Comparison of ENCODE assay signal across 22 mouse cellular contexts in the genomic region with DNA sequence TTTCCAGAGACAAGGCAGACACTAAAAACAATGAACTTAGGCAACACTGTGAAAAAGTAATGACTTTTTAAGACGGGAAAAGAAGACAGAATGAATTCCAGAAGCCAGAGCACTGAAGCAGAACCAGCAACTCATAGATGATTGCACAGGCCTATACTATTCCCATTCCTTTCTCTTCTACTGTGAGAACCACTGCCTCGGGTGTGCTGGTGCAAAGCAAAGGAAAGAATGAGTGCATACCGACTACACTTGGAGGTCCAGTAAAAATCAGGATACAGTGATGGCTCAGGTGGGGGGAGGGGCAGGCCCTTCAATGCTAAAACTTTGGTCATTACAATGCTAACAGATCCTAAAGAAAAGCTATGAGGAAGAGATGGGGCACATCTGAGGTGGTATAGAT. TPM values are rescaled to one million over a fixed set of nuclear protein-coding genes. Genes with fewer than 3 reads are reported as not detected.
A peak's percentile ranks its signal among the peaks of the same experiment; 100 is the strongest.
DNase-seq lines count a peak whose midpoint lies in the region; ATAC-seq and TF ChIP-seq lines count a peak whose summit lies in the region.
"Had no signal": no experiment of that assay in that cellular context is flagged by ENCODE, and none has a peak within 500 bp of the region (broad histone marks: within the 10 kb centered on the region; RNA-seq: fewer than 3 reads in every experiment).

No protein-coding gene starts in this region.

- CTCF ChIA-PET in Patski (lab: Charles Lee) = no interaction called here

- intact Hi-C loops in left cerebral cortex, adult 2 months (cut with DNase I) = no loop called here

- H3K4me1 ChIP-seq in intestine, embryonic 14.5 days (replicated peaks; ENCODE audit: control insufficient read depth, insufficient read depth, low read length) = peaks cover 8% of the 10 kb centered on the region; the same call in 1 of the 2 replicates
- peaks cover 5% of the 10 kb centered on the region; the same call in 1 of the 2 replicates for H3K4me1 ChIP-seq in intestine, embryonic 16.5 days (ENCODE audit: control insufficient read depth, insufficient read depth, low read length)

- H3K36me3 ChIP-seq in intestine, embryonic 14.5 days (ENCODE audit: control insufficient read depth, insufficient read depth, low read length) = peaks cover 30% of the 10 kb centered on the region
- H3K36me3 ChIP-seq in intestine, embryonic 16.5 days (ENCODE audit: control insufficient read depth, insufficient read depth, low read length) = 0 out of 2 replicates have a peak, but pooled peaks cover 3% of the 10 kb centered on the region

- no peak overlapping the region for H3K9ac ChIP-seq in intestine, embryonic 14.5 days (ENCODE audit: low read length)
- no peak overlapping the region for H3K9ac ChIP-seq in intestine, embryonic 16.5 days (ENCODE audit: low read depth, low read length)
- H3K9ac ChIP-seq: embryonic facial prominence, embryonic 13.5 days; embryonic facial prominence, embryonic 15.5 days; forebrain, embryonic 12.5 days had no signal

- no peak for TF ChIP-seq CTCF in Patski (IDR thresholded peaks at IDR 0.05)
- TF ChIP-seq CTCF in left cerebral cortex, adult 2 months (IDR thresholded peaks at IDR 0.05) = no peak

- POLR2A ChIA-PET in Patski (lab: Charles Lee) = no interaction called here

- DNase-seq in intestine, embryonic 14.5 days (ENCODE audit: low spot score) = peak; percentile 33
- peak; percentile 32 for DNase-seq in Muller cell, postnatal 12 days (ENCODE audit: inconsistent ontology term)
- peak; percentile 10 for DNase-seq in Patski (ENCODE audit: low read depth, low spot score)
- DNase-seq in left cerebral cortex, adult 2 months (ENCODE audit: extremely low spot score in 1 of 2, low spot score in 2 of 2) = no peak
- DNase-seq: adrenal gland, adult 2 months; adrenal gland, postnatal 10 days; adrenal gland, postnatal 25 days; cerebellum, adult 11 months; cerebellum, adult 18-20 months; cerebellum, adult 8-10 months; cerebellum, adult 9-11 months; cerebellum, postnatal 14 days; cerebellum, postnatal 36 days; embryo, embryonic 11 days had no signal

- WGBS in intestine, embryonic 14.5 days = 75% methylated on average over 3 of the region's 3 CpGs
- 89% methylated on average over 3 of the region's 3 CpGs for WGBS in intestine, embryonic 16.5 days

- ATAC-seq in intestine, embryonic 14.5 days (replicated peaks; ENCODE audit: low FRiP score, low TSS enrichment, low read depth) = no peak
- no peak for ATAC-seq in intestine, embryonic 16.5 days
- peak; percentile 88 for ATAC-seq in Patski
- ATAC-seq: forebrain, embryonic 14.5 days; forebrain, embryonic 16.5 days had no signal

- H3K4me3 ChIP-seq in intestine, embryonic 14.5 days (ENCODE audit: low read depth, low read length) = no peak overlapping the region
- H3K4me3 ChIP-seq in intestine, embryonic 16.5 days (ENCODE audit: low read length) = no peak overlapping the region
- H3K4me3 ChIP-seq in left cerebral cortex, adult 2 months = no peak overlapping the region
- H3K4me3 ChIP-seq: embryonic facial prominence, embryonic 13.5 days; embryonic facial prominence, embryonic 15.5 days; erythroblast, embryonic 14.5 days; forebrain, embryonic 10.5 days; forebrain, embryonic 12.5 days had no signal

- in situ Hi-C loops in Patski (cut with MboI; ENCODE audit: low pct_unique_long_range_greater_than_20kb) = no loop called here

- no peak overlapping the region for H3K4me2 ChIP-seq in intestine, embryonic 14.5 days (ENCODE audit: low read length)
- no peak overlapping the region for H3K4me2 ChIP-seq in intestine, embryonic 16.5 days (ENCODE audit: low read depth, low read length)
- H3K4me2 ChIP-seq: embryonic facial prominence, embryonic 13.5 days; embryonic facial prominence, embryonic 15.5 days; forebrain, embryonic 12.5 days had no signal

- H3K27ac ChIP-seq in intestine, embryonic 14.5 days (ENCODE audit: low read depth) = no peak overlapping the region
- H3K27ac ChIP-seq in intestine, embryonic 16.5 days (ENCODE audit: low read length) = no peak overlapping the region
- H3K27ac ChIP-seq in left cerebral cortex, adult 2 months = no peak overlapping the region
- H3K27ac ChIP-seq: embryonic facial prominence, embryonic 13.5 days; embryonic facial prominence, embryonic 15.5 days; forebrain, embryonic 10.5 days; forebrain, embryonic 12.5 days had no signal

- H3K9me3 ChIP-seq in intestine, embryonic 14.5 days (ENCODE audit: control insufficient read depth, low read length) = no peaks in the 10 kb centered on the region
- no peaks in the 10 kb centered on the region for H3K9me3 ChIP-seq in intestine, embryonic 16.5 days (ENCODE audit: control insufficient read depth, low read length)
- H3K9me3 ChIP-seq: embryonic facial prominence, embryonic 13.5 days; embryonic facial prominence, embryonic 15.5 days; forebrain, embryonic 10.5 days; forebrain, embryonic 12.5 days had no signal

- H3K27me3 ChIP-seq in intestine, embryonic 14.5 days (replicated peaks; ENCODE audit: control insufficient read depth, insufficient read depth, low read length) = no peaks in the 10 kb centered on the region
- no peaks in the 10 kb centered on the region for H3K27me3 ChIP-seq in intestine, embryonic 16.5 days (replicated peaks; ENCODE audit: control insufficient read depth, insufficient read depth, low read length)
- H3K27me3 ChIP-seq in Patski = no peaks in the 10 kb centered on the region
- H3K27me3 ChIP-seq: embryonic facial prominence, embryonic 13.5 days; embryonic facial prominence, embryonic 15.5 days; forebrain, embryonic 12.5 days had no signal

RNA-seq across cellular contexts. Expression of gene Acad8, which starts 5.5 kb away (rescaled TPM):
- 33.3 and 35.9 TPM in 2 replicates for polyA plus RNA-seq in intestine, embryonic 14.5 days (2014; fragmentation: Nextera tagmentation; extraction: Ambion mirVana)
- polyA plus RNA-seq in intestine, embryonic 16.5 days (2015; fragmentation: Nextera tagmentation; extraction: Ambion mirVana) = 37.8 and 39.7 TPM in 2 replicates
- 40.6 TPM for polyA plus RNA-seq in Patski (2021)
- 10 to 100 TPM; 32.2 to 32.4 TPM for total RNA-seq in left cerebral cortex, adult 2 months (2021)

RNA-seq across cellular contexts. Expression of gene Thyn1, which starts 5.6 kb away (rescaled TPM):
- 167 and 170 TPM in 2 replicates for polyA plus RNA-seq in intestine, embryonic 14.5 days (2014; fragmentation: Nextera tagmentation; extraction: Ambion mirVana)
- 120 and 137 TPM in 2 replicates for polyA plus RNA-seq in intestine, embryonic 16.5 days (2015; fragmentation: Nextera tagmentation; extraction: Ambion mirVana)
- 63.2 TPM for polyA plus RNA-seq in Patski (2021)
- 10 to 100 TPM; 54.1 to 58.4 TPM for total RNA-seq in left cerebral cortex, adult 2 months (2021)

RNA-seq across cellular contexts. Expression of gene Vps26b, which starts 36.0 kb away (rescaled TPM):
- 35.9 and 36.4 TPM in 2 replicates for polyA plus RNA-seq in intestine, embryonic 14.5 days (2014; fragmentation: Nextera tagmentation; extraction: Ambion mirVana)
- 26.7 and 30.2 TPM in 2 replicates for polyA plus RNA-seq in intestine, embryonic 16.5 days (2015; fragmentation: Nextera tagmentation; extraction: Ambion mirVana)
- polyA plus RNA-seq in Patski (2021) = 36.9 TPM
- 100 to 1,000 TPM in 1 of 2 experiments, 10 to 100 TPM in 1; 92.9 to 101 TPM for total RNA-seq in left cerebral cortex, adult 2 months (2021)

RNA-seq across cellular contexts. Expression of gene Ncapd3, which starts 36.1 kb away (rescaled TPM):
- 32.7 and 36.4 TPM in 2 replicates for polyA plus RNA-seq in intestine, embryonic 14.5 days (2014; fragmentation: Nextera tagmentation; extraction: Ambion mirVana)
- 20.3 and 20.9 TPM in 2 replicates for polyA plus RNA-seq in intestine, embryonic 16.5 days (2015; fragmentation: Nextera tagmentation; extraction: Ambion mirVana)
- polyA plus RNA-seq in Patski (2021) = 14.8 TPM
- total RNA-seq in left cerebral cortex, adult 2 months (2021) = 10 to 100 TPM; 16.1 to 18.1 TPM

Comparison
In these comparisons a context has a peak if more than half of its experiments do, and no peak if none do; other contexts are left out.
1. DNase-seq: peak in intestine, embryonic 14.5 days (single experiment), Muller cell, postnatal 12 days (single experiment) and Patski (single experiment); none in left cerebral cortex, adult 2 months (0 of 2).